Mouse (Mus musculus): ENCODE data around the gene Zcchc24. TPM values are rescaled to one million over a fixed set of nuclear protein-coding genes. Genes with fewer than 3 reads are reported as not detected.

The Zcchc24 gene
- polyA plus RNA-seq, 1 experiment from 2014 or later: 10.3 TPM

DNA sequence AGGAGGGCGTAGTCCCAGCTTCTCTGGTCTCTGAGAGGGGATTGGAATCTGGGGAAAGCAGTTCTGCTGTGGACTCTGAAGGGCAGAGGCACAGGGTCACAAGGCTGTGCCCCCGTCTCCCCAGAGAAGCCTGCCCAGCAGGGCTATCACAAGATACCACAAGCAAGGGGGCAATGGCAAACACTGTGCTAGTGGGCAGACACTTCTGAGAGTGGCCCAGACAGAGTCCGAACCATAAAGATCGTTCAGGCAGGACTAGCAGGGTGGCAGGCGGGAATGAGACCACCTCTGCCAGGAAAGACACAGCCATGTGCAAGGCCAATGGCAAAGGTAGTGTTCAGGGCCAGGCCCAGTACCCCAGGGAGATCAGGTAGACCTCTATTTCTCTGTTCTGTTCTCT lies 7.7 kb downstream of the Zcchc24 start:
- Histone ChIP-seq H3K27ac (ENCODE audit: low read depth, low read length) (no peak overlapping the region), H3K9me3 (ENCODE audit: control insufficient read depth) (no peaks in the 10 kb centered on the region), H3K4me3 (ENCODE audit: low read depth, low read length) (no peak overlapping the region), H3K9ac (ENCODE audit: low read depth, low read length) (no peak overlapping the region), H3K4me1 (replicated peaks; ENCODE audit: control insufficient read depth, insufficient read depth, low read length) (no peaks in the 10 kb centered on the region; the same call in 1 of the 2 replicates), H3K36me3 (ENCODE audit: control insufficient read depth, insufficient read depth) (no peaks in the 10 kb centered on the region), H3K4me2 (replicated peaks; ENCODE audit: low read depth) (no peak overlapping the region), H3K27me3 (replicated peaks; ENCODE audit: control insufficient read depth, insufficient read depth, low read length) (no peaks in the 10 kb centered on the region; the same call in 1 of the 2 replicates)
- no peak for ATAC-seq
- WGBS: 84% methylated on average over 5 of the region's 5 CpGs
- no peak for TF ChIP-seq CTCF (IDR thresholded peaks at IDR 0.05; ENCODE audit: low read depth)

DNA sequence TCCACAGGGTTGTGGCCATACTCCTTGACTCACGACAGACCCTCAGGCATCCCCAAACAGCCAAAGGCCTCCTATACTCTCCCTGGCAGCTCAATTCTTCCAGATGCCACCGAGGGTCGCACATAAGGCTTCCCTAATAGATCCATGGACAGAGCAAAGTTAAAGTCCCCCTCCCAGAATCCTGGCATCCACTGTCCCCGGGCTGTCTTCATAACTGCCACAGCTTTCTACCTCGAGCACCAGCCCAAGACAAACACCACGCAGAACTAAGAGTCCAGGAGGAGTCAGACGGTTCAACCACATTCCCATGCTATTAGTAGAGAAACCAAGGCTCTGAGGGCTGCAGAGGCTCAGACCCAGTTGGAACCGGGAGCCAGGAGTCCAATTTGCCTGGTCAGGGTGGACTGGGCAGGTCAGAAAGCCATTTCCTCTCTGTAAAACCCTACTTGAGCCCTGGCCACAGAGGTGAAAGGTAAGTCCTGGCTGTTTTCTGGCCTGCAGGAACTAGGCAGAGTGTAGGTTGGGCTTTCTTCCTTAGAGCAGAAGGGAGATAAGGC lies 8.8 kb downstream of the Zcchc24 start:
- WGBS: 50% methylated on average over 8 of the region's 8 CpGs
- H3K4me1 ChIP-seq (replicated peaks; ENCODE audit: control insufficient read depth, insufficient read depth, low read length): 0 out of 2 replicates have a peak, but pooled peaks cover 3% of the 10 kb centered on the region
- no peak overlapping the region for H3K4me2 ChIP-seq (replicated peaks; ENCODE audit: low read depth)
- H3K27me3 ChIP-seq (replicated peaks; ENCODE audit: control insufficient read depth, insufficient read depth, low read length): no peaks in the 10 kb centered on the region; the same call in 1 of the 2 replicates
- no peak for TF ChIP-seq CTCF (IDR thresholded peaks at IDR 0.05; ENCODE audit: low read depth)
- H3K27ac ChIP-seq (ENCODE audit: low read depth, low read length): peak overlapping the region; percentile 73
- no peaks in the 10 kb centered on the region for H3K9me3 ChIP-seq (ENCODE audit: control insufficient read depth)
- H3K36me3 ChIP-seq (ENCODE audit: control insufficient read depth, insufficient read depth): no peaks in the 10 kb centered on the region
- no peak for ATAC-seq
- H3K4me3 ChIP-seq (ENCODE audit: low read depth, low read length): no peak overlapping the region
- H3K9ac ChIP-seq (ENCODE audit: low read depth, low read length): no peak overlapping the region

DNA sequence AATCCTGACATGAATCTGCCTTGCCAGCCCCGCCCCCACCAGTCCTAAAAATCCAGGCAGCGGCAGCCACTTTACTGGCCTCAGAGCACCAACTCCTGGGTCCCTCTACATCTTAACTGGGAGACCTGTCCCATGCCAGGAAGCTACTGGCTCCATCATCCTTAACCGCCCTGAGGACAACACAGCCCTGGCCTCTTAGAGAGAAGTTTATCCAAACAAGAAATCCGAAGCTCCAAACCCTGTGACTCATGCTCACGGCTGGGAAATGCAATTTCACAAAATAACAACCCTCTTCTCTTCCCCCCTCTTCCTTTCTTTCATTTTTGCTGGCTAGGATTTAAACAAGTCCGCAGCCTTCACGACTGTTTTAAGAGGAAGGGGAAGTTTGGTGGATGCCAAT lies 9.3 kb downstream of the Zcchc24 start:
- H3K9ac ChIP-seq (ENCODE audit: low read depth, low read length): no peak overlapping the region
- H3K36me3 ChIP-seq (ENCODE audit: control insufficient read depth, insufficient read depth): 0 out of 2 replicates have a peak, but pooled peaks cover 4% of the 10 kb centered on the region
- no peak for TF ChIP-seq CTCF (IDR thresholded peaks at IDR 0.05; ENCODE audit: low read depth)
- no peak overlapping the region for H3K4me3 ChIP-seq (ENCODE audit: low read depth, low read length)
- WGBS: 50% methylated on average over 7 of the region's 7 CpGs
- H3K27me3 ChIP-seq (replicated peaks; ENCODE audit: control insufficient read depth, insufficient read depth, low read length): no peaks in the 10 kb centered on the region; the same call in 1 of the 2 replicates
- no peaks in the 10 kb centered on the region for H3K9me3 ChIP-seq (ENCODE audit: control insufficient read depth)
- H3K27ac ChIP-seq (ENCODE audit: low read depth, low read length): peak overlapping the region; percentile 73
- 0 out of 2 replicates have a peak, but pooled peaks cover 6% of the 10 kb centered on the region for H3K4me1 ChIP-seq (replicated peaks; ENCODE audit: control insufficient read depth, insufficient read depth, low read length)
- H3K4me2 ChIP-seq (replicated peaks; ENCODE audit: low read depth): no peak overlapping the region
- ATAC-seq: no peak

DNA sequence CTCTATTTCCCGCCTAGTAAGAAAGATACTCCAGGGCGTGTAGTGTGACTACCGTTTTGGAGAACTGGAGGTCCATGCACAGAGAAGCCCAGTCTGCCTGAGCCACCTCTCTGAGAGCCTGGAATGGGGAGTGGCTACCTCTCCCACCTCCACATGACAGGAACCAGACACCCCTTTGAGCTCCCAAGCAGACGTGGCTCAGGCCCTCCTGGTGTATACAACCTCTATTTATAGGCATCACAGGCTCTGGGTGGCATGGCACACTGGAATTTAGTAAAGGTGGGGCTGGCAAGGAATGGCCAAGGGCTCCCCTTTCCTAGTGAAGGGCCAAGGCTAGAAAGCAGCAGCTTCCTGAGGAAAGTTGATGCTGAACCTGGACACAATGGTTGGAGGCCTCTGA lies 10.9 kb downstream of the Zcchc24 start:
- Histone ChIP-seq H3K9me3 (ENCODE audit: control insufficient read depth) (no peaks in the 10 kb centered on the region), H3K4me2 (replicated peaks; ENCODE audit: low read depth) (no peak overlapping the region), H3K36me3 (ENCODE audit: control insufficient read depth, insufficient read depth) (0 out of 2 replicates have a peak, but pooled peaks cover 4% of the 10 kb centered on the region), H3K27ac (ENCODE audit: low read depth, low read length) (no peak overlapping the region), H3K4me3 (ENCODE audit: low read depth, low read length) (no peak overlapping the region), H3K27me3 (replicated peaks; ENCODE audit: control insufficient read depth, insufficient read depth, low read length) (no peaks in the 10 kb centered on the region), H3K9ac (ENCODE audit: low read depth, low read length) (no peak overlapping the region), H3K4me1 (replicated peaks; ENCODE audit: control insufficient read depth, insufficient read depth, low read length) (0 out of 2 replicates have a peak, but pooled peaks cover 6% of the 10 kb centered on the region)
- no peak for ATAC-seq
- no peak for TF ChIP-seq CTCF (IDR thresholded peaks at IDR 0.05; ENCODE audit: low read depth)
- 60% methylated on average over 4 of the region's 4 CpGs for whole genome bisulfite sequencing

DNA sequence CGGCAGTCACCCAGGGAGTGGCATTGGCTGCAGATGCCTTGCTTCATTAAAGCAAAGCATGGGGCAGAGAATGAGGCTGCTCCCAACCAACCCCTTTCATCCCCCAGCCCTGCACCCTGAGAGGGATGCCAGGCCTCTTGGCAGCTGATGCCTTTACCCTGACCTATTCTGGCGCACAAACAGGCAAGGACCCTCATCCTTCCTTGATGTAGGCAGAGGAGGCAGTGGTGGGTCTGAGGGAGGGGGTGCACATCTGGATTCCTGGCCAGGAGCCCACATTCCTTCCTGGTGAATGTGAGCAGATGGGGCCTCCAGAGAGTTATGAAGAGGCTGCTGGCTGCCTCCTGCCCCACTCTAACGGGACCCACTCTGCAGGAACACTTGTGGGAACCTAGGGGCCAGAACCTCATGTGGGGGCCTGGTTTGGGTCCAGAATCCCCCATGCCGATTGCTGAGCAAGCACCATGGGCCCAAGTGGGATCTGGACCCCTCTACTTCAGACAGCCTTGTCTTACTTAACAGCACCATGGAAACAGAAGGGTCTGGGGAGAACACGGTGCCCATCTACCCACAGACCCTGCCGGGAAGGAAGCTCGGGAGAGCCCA lies 12.4 kb downstream of the Zcchc24 start:
- H3K27ac ChIP-seq (ENCODE audit: low read depth, low read length): no peak overlapping the region
- no peak for ATAC-seq
- H3K4me2 ChIP-seq (replicated peaks; ENCODE audit: low read depth): no peak overlapping the region
- TF ChIP-seq CTCF (IDR thresholded peaks at IDR 0.05; ENCODE audit: low read depth): no peak
- peaks cover 9% of the 10 kb centered on the region; the same call in 1 of the 2 replicates for H3K36me3 ChIP-seq (ENCODE audit: control insufficient read depth, insufficient read depth)
- H3K9me3 ChIP-seq (ENCODE audit: control insufficient read depth): no peaks in the 10 kb centered on the region
- WGBS: 65% methylated on average over 7 of the region's 7 CpGs
- H3K9ac ChIP-seq (ENCODE audit: low read depth, low read length): no peak overlapping the region
- peaks cover 6% of the 10 kb centered on the region; the same call in 1 of the 2 replicates for H3K4me1 ChIP-seq (replicated peaks; ENCODE audit: control insufficient read depth, insufficient read depth, low read length)
- H3K4me3 ChIP-seq (ENCODE audit: low read depth, low read length): no peak overlapping the region
- H3K27me3 ChIP-seq (replicated peaks; ENCODE audit: control insufficient read depth, insufficient read depth, low read length): no peaks in the 10 kb centered on the region

DNA sequence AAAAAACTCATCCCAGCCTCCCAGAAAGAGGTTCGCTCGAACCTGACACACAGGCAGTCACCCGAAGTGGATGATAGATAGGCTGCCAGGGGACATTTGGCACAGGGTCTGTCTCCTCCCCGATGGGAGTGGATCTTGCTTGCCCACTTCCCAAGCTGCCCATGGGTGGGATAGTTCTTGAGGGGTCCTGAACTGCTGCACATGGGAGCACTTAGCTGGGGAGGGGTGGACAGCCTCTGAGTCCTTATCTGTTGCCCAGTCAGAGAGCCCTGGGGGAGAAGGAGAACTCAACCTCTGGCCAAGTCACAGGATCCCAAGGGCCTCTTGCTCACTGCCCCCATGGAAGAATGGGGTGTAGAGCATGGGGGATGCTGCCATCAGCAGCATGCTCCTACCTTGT lies 13.3 kb downstream of the Zcchc24 start:
- Histone ChIP-seq H3K27ac (ENCODE audit: low read depth, low read length) (no peak overlapping the region), H3K4me3 (ENCODE audit: low read depth, low read length) (no peak overlapping the region), H3K36me3 (ENCODE audit: control insufficient read depth, insufficient read depth) (peaks cover 14% of the 10 kb centered on the region; the same call in 1 of the 2 replicates), H3K9me3 (ENCODE audit: control insufficient read depth) (no peaks in the 10 kb centered on the region), H3K4me2 (replicated peaks; ENCODE audit: low read depth) (no peak overlapping the region), H3K4me1 (replicated peaks; ENCODE audit: control insufficient read depth, insufficient read depth, low read length) (peaks cover 6% of the 10 kb centered on the region; the same call in 1 of the 2 replicates), H3K9ac (ENCODE audit: low read depth, low read length) (no peak overlapping the region), H3K27me3 (replicated peaks; ENCODE audit: control insufficient read depth, insufficient read depth, low read length) (no peaks in the 10 kb centered on the region)
- TF ChIP-seq CTCF (IDR thresholded peaks at IDR 0.05; ENCODE audit: low read depth): no peak
- 55% methylated on average over 4 of the region's 4 CpGs for WGBS
- ATAC-seq: no peak
